Mouse (Mus musculus): ENCODE measurements at regions not wholly inside any gene's neighbourhood (a gene's known extent, or its start where the extent isn't known, plus 50 kb on each side); places are given as distances from the start of the nearest gene placed in this dataset.
"Not testable (repeated sequence)": the region's sequence is repeated elsewhere in the genome, so short reads cannot be mapped to it uniquely, and the experiment has no call there.

DNA sequence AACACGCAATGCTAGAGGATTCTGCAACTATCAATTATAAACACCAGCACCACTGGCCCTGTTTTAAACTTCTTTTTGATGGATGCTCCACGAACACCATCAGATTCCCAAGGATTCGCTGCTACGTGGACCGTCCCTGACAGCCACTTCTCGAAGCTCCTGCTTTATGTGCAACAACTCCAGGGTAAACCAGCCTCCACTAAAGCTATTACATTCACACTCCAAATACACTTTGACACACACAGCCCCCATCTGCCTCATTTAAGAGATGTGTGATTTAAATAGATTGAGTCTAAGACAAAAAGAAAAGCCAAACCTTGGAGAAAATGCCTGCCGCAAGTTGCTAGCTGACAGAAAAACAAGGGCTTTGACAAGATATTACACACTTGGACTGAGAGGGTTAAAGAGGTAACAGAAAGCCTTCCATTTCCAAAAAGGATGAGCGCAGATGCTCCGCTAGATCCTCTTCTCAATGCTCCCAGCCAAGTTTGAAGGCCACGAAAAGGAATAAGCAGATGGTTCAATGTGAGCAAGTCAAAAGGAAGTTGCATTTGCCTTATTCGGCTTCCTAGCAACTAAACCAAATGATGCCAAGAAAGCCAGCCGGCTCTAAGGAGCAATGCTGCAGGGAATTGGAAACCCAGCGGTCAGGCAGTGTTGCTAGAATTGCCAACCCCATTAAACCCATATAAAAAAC lies 54.0 kb upstream of the Cnep1r1 start:
- DNase-seq, result no peak

DNA sequence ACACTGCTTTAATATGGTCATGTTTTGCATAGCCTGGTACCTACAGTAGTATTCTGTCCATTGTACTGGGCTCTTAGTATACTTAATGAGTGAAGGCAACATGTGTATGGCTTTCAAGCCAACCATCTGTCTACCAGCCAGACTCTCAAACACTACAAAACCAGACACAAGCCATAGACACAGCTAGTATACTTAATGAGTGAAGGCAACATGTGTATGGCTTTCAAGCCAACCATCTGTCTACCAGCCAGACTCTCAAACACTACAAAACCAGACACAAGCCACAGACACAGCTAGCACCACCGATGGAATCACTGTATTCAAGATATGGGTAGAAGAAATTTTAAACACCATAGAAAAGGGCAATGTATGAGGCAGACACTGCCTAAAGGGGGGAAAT lies 59.5 kb upstream of the Cnep1r1 start:
- not testable (repeated sequence) for DNase-seq

DNA sequence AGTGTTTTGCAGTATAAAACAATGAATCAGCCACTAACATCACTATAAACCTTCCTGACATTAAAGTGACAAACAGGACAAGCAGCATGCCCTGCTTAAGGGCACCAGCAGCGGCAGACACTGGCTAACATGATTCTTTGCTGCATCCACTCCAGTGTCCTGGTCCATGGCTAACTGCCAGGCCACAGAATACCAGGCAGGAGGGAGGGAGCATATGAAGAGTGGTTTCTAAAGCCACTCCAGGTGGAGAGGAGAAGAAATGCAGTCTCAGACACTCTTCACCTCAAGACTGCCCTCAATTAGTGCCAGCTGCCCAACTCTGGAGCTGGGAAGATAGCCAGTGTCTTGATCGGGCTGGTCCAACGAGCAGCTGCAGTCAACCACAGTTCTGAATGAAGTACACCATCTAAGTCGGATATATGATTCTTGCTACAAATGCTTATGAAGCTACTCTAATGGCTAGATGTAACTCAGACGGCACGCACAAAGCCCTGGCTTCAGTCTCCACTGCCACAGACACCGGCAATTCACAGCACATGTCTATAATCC lies 60.8 kb upstream of the Cnep1r1 start:
- no peak for DNase-seq

DNA sequence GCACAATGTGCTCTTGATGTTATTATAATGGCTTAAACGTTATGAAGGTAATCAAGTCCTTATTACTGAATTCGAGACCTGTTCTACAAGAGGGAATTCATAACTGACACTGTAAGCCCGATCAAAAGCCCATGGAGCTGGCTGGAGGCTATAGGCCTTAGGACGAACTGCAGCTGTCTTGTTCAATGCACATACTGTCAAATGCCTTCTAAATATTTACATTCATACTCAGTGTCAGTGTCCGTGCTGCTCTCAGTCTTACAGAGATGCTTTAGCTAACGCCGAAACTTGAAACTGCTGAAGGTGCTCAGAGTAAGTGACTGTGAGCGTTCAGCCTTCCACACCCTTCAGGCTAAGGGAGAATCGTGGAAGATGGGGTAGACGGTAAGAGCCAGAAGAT lies 67.9 kb upstream of the Cnep1r1 start:
- DNase-seq, result no peak

DNA sequence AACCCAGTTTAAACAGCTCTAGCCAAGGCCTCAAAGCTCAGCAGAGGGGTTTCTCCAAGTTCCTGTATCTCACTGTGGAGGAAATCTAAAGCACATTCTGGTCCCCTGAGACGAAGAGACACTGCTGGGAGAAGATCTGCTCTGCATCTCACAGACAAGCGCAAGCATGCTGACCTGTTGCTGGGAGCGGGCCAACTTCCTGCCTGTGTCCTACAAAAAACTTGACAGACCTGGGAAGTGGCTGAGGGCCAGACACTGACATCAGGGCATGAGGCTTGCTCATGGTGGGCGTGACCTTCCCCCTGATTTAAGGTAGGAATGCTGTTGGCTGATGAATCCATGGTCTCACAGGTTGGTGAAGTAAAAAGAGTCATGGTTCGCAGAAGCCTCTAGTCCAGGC lies 69.5 kb upstream of the Cnep1r1 start:
- DNase-seq, result peak; percentile 47

DNA sequence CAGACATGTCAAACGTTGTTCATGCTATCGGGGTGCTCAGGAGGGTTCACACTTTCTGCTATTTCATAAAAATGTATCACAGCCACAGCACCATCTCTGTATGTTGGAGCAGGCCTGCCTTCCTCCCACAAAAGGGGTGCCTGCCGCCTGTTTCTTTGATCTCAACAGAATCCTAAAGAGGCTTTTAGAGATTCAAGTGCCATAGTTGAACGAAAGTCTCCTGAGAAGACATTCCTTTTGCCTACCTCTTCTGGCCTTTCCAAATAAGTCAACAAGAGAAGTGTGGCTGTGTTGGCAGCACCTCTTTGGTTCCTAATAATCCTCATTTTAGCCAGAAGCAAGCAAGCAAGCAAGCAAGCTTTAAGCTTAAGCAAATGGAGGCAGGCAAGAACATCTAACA lies 72.6 kb upstream of the Cnep1r1 start:
- no peak for DNase-seq

DNA sequence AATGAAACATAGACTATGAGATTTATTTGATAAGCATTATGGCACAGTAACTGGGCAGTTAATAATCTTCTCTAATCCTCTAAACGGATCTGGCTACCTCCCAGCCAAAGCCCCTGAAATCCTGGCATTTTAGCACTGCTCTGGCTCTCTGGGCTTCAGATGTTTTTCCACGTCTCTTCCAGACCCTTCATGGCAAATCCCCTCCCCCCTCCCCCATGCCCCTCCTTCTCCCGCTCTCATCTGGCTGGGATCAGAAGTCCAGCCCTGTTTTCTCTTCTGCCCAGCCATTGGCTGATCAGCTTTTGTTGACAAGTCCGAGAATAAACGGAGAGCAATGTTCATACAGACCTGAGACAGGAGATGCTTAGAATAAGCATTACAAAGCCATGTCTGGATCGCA lies 79.3 kb upstream of the Cnep1r1 start:
- no peak for DNase-seq

DNA sequence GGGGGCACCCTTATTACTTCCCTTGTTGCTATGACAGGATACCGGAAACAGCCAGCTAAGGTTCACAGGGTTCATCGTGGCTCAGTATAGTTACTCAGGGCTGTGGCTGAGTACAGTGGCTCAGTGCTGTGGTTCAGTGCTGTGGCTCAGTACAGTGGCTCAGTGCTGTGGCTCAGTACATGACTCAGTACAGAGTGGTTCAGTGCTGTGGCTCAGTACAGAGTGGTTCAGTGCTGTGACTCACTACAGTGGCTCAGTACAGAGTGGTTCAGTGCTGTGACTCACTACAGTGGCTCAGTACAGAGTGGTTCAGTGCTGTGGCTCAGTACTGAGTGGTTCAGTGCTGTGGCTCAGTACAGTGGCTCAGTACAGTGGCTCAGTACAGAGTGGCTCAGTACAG lies 78.6 kb upstream of the Zfp423 start:
- no peak for DNase-seq

DNA sequence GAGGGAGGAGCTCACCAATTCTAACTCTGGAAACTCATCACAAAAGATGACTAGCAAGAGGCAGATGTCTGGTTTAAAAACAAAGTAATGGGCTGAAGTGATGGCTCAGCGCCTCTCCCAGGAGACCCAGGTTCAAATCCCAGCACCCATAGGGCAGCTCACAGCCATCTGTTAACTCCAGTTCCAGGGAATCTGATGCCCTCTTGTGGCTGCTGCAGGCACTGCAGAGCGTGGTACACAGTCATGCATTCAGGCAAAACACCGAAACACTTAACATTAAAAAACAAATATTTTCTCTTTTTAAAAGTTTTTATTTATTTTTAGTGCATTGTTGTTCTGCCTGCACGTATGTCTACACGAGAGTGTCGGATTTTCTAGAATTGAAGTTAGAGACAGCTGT lies 73.7 kb upstream of the Zfp423 start:
- peak; percentile 9 for DNase-seq

DNA sequence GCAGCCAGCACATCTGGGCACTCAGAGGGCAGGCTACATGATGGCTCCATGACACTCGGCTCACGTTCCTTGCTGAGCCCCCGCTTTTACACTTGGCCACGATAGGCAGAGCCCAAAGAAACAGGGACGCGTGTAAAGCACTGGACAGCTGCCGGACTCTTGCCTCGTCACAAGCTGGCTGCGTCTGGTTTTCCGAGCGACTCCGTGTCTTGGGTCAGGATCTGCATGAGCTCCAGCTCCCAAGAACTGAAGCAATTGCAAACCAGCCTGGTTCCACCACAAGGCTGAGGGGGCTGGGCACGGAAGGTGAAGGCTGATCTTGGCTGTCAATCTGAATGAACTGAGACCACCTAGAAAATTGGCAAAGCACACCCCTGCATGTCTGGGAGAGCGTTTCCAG lies 65.1 kb upstream of the Zfp423 start:
- DNase-seq, result no peak

DNA sequence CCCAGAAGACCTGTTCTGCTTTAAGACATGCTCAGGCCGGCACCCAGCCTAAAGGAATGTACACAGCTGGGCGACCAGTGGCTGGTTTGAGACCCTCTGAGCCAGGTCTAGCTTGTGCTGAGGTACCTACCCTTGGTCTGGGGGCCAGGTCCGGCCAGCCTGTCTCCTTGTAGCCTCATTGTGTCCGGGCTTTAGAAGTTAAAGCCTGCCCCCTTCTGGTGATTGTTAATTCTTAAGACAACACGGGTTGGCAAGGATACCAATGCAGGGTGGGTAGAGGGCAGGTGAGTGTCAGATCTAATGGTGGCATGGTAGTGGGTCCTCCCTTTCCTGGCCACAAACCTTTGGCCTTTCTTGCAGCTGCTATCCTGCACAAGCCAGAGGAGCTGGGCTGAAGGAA lies 64.0 kb upstream of the Zfp423 start:
- DNase-seq, result peak; percentile 22

DNA sequence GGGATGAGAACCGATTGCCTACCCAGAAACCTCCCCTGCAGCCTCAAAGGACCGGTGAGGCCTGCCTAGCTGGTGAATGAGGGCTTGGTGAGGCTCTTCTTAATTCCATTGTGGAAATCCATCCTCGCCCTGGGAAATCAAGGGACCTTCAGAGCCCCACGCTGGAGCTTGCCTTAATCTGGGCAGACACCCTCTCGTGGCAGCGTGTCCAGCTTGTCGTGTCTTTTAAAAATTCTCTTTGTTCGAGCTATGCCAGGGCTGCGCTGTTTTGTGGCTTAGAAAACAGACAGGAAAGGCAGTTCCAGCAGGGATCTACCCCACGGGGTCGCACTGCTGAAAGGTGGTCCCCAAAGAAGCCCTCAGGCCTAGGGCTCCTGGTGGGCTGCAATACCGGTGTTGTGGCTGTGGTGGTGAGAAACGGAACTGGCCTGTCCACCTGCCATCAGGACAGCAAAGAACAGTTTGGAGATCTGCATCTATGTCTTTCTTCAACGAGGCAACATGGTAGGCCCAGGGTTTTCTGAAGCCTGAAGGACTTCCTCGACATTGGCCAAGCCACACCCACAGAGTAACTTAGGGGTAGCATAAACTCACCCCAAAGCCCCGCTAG lies 63.5 kb upstream of the Zfp423 start:
- no peak for DNase-seq

DNA sequence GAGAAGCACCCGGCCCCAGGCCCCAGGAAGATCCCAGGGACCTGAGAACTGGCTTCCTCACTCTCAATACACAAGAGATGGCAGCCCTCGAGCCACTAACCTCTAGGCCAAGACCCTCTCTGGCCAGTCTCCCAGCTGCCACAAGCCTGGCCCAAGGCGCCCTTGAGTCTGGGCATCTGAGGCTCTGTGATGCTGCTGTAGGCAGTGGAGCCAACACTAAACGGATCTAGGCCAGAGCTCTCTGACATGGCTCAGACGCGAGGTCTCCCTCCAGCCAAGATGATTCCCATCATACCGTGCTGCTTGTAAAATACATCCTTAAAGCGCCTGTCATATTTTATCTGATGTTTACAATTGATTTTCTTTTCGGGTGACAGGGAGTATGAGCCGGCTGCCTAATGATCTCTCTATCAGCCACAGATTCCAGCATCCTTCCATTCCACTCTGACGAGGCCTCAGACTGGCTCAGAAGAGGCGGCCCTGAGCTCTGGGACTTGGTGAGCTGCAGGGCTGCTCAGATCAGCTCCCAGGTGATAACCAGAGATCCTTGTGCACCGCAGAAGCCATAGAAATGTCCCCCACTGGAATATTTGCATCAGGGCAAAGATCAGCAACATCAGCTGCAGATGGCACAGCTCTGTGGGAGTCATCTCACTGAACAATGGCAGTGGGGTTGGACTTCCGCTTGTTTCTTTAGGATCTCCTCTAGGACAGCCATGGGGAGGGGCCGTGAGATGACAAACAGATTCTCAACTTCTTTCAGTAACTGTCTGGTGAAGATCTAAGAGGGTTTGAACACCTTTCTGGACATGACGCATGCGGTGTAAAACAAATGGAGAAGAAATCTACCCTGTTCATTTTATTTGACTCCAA lies 60.1 kb upstream of the Zfp423 start:
- DNase-seq, result no peak

DNA sequence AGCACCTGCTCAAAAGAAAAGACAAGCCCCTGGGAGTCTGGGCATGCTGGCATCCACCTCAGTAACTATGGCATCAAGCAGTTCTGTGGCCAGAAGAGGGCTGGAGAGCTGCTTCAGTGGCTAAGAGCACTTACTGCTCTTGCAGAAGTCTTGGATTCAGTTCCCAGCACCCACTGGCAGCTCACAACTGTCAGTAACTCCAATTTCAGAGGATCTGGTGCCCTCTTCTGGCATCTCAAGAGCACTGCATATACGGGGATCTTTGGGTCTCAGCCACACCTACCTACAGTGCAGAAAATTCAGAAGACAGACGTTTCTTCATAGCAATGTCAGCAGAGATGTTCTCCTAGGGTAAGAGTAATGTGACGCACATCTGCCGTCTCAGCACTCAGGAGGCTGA lies 59.1 kb upstream of the Zfp423 start:
- DNase-seq, result no peak

DNA sequence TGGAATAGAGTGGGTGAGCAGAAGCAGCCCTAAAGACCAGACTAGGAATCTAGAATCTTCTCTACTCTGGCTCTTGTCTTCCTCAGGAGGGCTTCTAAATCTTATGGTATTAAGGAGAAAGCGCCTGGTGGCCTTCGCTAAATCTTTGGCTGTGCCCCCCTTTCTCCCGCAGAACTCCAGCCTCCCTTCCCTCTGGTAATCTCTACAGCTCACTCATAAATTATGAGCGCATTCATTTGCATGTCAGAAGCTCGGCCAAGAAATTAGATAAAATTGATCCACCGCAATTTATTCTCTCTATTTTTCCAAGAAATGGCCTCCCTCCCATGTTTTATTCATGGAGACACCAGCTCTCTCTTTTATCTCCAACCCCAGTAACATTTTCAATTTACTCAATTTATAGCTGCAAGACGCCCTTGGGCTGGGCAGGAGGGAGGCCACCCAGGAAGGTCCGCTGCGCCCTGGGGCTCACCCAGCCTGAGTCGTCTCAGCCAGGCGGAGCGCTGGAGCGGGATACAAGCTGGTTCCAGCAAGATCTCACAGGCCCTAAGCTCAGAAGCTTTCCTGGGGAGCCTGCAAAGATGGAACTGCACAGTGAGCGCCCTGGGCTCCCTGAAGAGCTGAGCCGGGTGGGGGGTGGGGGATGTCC lies 52.9 kb upstream of the Zfp423 start:
- no peak for DNase-seq

DNA sequence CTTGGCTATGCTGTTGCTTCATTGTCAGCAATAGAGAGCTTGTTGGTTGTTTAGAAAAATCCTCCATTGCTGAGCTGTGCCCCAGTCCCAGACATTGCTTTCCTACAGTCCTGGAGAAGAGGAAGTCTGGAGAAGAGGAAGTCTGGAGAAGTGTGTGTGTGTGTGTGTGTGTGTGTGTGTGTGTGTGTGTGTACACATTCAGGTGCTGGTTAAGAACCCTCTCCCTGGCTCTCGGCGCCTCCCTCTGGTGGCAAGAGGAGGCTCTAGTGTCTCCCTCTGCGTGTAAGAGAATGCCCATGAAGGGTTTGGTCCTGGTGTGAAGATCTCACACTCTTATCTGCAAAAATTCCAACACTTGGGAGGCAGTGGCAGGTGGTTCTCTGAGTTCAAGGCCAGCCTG lies 51.2 kb upstream of the Zfp423 start:
- DNase-seq, result peak; percentile 32

DNA sequence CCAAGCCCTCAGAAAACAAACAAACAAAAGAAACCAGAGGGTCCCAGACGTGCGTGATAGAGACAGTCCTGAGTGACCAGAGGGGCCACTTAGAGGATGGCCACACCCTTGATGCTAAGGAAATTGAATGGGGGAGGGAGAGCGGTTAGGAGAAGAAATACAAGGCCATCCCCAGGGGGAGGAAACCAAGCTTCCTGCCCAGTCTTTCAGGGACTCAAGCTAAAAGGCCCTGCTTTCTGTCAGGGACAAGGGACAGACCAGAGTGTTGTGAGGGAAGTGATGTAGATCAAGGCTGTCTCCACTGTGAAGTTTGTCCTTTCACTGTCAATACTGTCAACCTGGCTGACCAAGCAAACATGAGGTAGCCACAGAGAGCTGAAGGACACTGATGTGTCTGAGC lies 50.5 kb upstream of the Zfp423 start:
- DNase-seq, result no peak

Data from kidney, adult 18-20 months (tissue).